Mouse (Mus musculus): ENCODE results near the gene Kcnd1. TPM values are rescaled to one million over a fixed set of nuclear protein-coding genes. Genes with fewer than 3 reads are reported as not detected.
A peak's percentile ranks its signal among the peaks of the same experiment; 100 is the strongest.

Gene Kcnd1
- polyA plus RNA-seq (2011; ENCODE audit: insufficient read depth, insufficient read length, low replicate concordance, missing spikeins): 2.2 and 4.8 TPM in 2 replicates

- no peak within 1 kb of the TSS for H3K4me3 ChIP-seq (replicated peaks; ENCODE audit: control insufficient read depth, low read depth, low read length)
- WGBS: 9% methylated on average over 23 of the region's 24 CpGs
- H3K4me1 ChIP-seq (ENCODE audit: control insufficient read depth, insufficient read depth, low read length): no peaks in the 10 kb centered on the region
- no peak within 1 kb of the TSS for H3K27ac ChIP-seq (ENCODE audit: control insufficient read depth, insufficient read depth, low read depth, low read length, poor library complexity)
- no peak for TF ChIP-seq POLR2A (IDR thresholded peaks at IDR 0.05; ENCODE audit: borderline replicate concordance, control insufficient read depth, low read depth, low read length)
- no peak for TF ChIP-seq CTCF (IDR thresholded peaks at IDR 0.05; ENCODE audit: control insufficient read depth, insufficient read depth, low read length)
Measured at GRCm38 (mm10) chrX:7821865-7822779, at the start of gene Kcnd1. TSS of gene Kcnd1 (plus strand) at chrX:7822289.

GRCm38 (mm10) chrX:7772766-7773165 is 49.3 kb upstream of the Kcnd1 start:
- H3K4me3 ChIP-seq (replicated peaks; ENCODE audit: control insufficient read depth, low read depth, low read length): no peak overlapping the region
- 51% methylated on average over 2 of the region's 2 CpGs for WGBS
- H3K4me1 ChIP-seq (ENCODE audit: control insufficient read depth, insufficient read depth, low read length): no peaks in the 10 kb centered on the region; the same call in 1 of the 2 replicates
- no peak overlapping the region for H3K27ac ChIP-seq (ENCODE audit: control insufficient read depth, insufficient read depth, low read depth, low read length, poor library complexity)
- TF ChIP-seq POLR2A (IDR thresholded peaks at IDR 0.05; ENCODE audit: borderline replicate concordance, control insufficient read depth, low read depth, low read length): no peak
- peak; percentile 32; the same call in 1 of the 2 replicates for TF ChIP-seq CTCF (IDR thresholded peaks at IDR 0.05; ENCODE audit: control insufficient read depth, insufficient read depth, low read length)

- Histone ChIP-seq H3K4me3 (replicated peaks; ENCODE audit: control insufficient read depth, low read depth, low read length) (no peak overlapping the region), H3K27ac (ENCODE audit: control insufficient read depth, insufficient read depth, low read depth, low read length, poor library complexity) (no peak overlapping the region)
Measured at GRCm38 (mm10) chrX:7775501-7776205, 46.4 kb upstream of the Kcnd1 start.

GRCm38 (mm10) chrX:7776329-7777082 is 45.6 kb upstream of the Kcnd1 start:
- no peaks in the 10 kb centered on the region; the same call in 1 of the 2 replicates for H3K4me1 ChIP-seq (ENCODE audit: control insufficient read depth, insufficient read depth, low read length)
- no peak overlapping the region for H3K27ac ChIP-seq (ENCODE audit: control insufficient read depth, insufficient read depth, low read depth, low read length, poor library complexity)
- TF ChIP-seq CTCF (IDR thresholded peaks at IDR 0.05; ENCODE audit: control insufficient read depth, insufficient read depth, low read length): peak; percentile 58
- TF ChIP-seq POLR2A (IDR thresholded peaks at IDR 0.05; ENCODE audit: borderline replicate concordance, control insufficient read depth, low read depth, low read length): no peak
- no peak overlapping the region for H3K4me3 ChIP-seq (replicated peaks; ENCODE audit: control insufficient read depth, low read depth, low read length)
- WGBS: 33% methylated on average over 8 of the region's 8 CpGs

More at GRCm38 (mm10) chrX:7775501-7776205, 46.4 kb upstream of the Kcnd1 start:
- TF ChIP-seq POLR2A (IDR thresholded peaks at IDR 0.05; ENCODE audit: borderline replicate concordance, control insufficient read depth, low read depth, low read length) (no peak), CTCF (IDR thresholded peaks at IDR 0.05; ENCODE audit: control insufficient read depth, insufficient read depth, low read length) (no peak)
- no peaks in the 10 kb centered on the region; the same call in 1 of the 2 replicates for H3K4me1 ChIP-seq (ENCODE audit: control insufficient read depth, insufficient read depth, low read length)
- 76% methylated on average over 9 of the region's 9 CpGs for WGBS

- no peaks in the 10 kb centered on the region; the same call in 1 of the 2 replicates for H3K4me1 ChIP-seq (ENCODE audit: control insufficient read depth, insufficient read depth, low read length)
- H3K27ac ChIP-seq (ENCODE audit: control insufficient read depth, insufficient read depth, low read depth, low read length, poor library complexity): peak overlapping the region; percentile 85
- TF ChIP-seq POLR2A (IDR thresholded peaks at IDR 0.05; ENCODE audit: borderline replicate concordance, control insufficient read depth, low read depth, low read length) (no peak), CTCF (IDR thresholded peaks at IDR 0.05; ENCODE audit: control insufficient read depth, insufficient read depth, low read length) (no peak)
- H3K4me3 ChIP-seq (replicated peaks; ENCODE audit: control insufficient read depth, low read depth, low read length): no peak overlapping the region
- 40% methylated on average over 7 of the region's 7 CpGs for WGBS
Measured at GRCm38 (mm10) chrX:7778450-7779244, 43.4 kb upstream of the Kcnd1 start.

GRCm38 (mm10) chrX:7779294-7779693 is 42.8 kb upstream of the Kcnd1 start:
- TF ChIP-seq CTCF (IDR thresholded peaks at IDR 0.05; ENCODE audit: control insufficient read depth, insufficient read depth, low read length) (no peak), POLR2A (IDR thresholded peaks at IDR 0.05; ENCODE audit: borderline replicate concordance, control insufficient read depth, low read depth, low read length) (no peak)
- no peak overlapping the region for H3K4me3 ChIP-seq (replicated peaks; ENCODE audit: control insufficient read depth, low read depth, low read length)
- 32% methylated on average over 3 of the region's 3 CpGs for WGBS
- H3K27ac ChIP-seq (ENCODE audit: control insufficient read depth, insufficient read depth, low read depth, low read length, poor library complexity): peak overlapping the region; percentile 50
- no peaks in the 10 kb centered on the region; the same call in 1 of the 2 replicates for H3K4me1 ChIP-seq (ENCODE audit: control insufficient read depth, insufficient read depth, low read length)

- WGBS: 82% methylated on average over 4 of the region's 4 CpGs
- Histone ChIP-seq H3K4me3 (replicated peaks; ENCODE audit: control insufficient read depth, low read depth, low read length) (no peak overlapping the region), H3K4me1 (ENCODE audit: control insufficient read depth, insufficient read depth, low read length) (no peaks in the 10 kb centered on the region), H3K27ac (ENCODE audit: control insufficient read depth, insufficient read depth, low read depth, low read length, poor library complexity) (no peak overlapping the region)
- TF ChIP-seq POLR2A (IDR thresholded peaks at IDR 0.05; ENCODE audit: borderline replicate concordance, control insufficient read depth, low read depth, low read length) (no peak), CTCF (IDR thresholded peaks at IDR 0.05; ENCODE audit: control insufficient read depth, insufficient read depth, low read length) (no peak)
Measured at GRCm38 (mm10) chrX:7782603-7783092, 39.4 kb upstream of the Kcnd1 start.

All from bone marrow, adult 2 months (tissue).